Mouse (Mus musculus) limb, embryonic 14.5 days (tissue): ENCODE data around the gene Pga5. TPM values are rescaled to one million over a fixed set of nuclear protein-coding genes. Genes with fewer than 3 reads are reported as not detected.
A peak's percentile ranks its signal among the peaks of the same experiment; 100 is the strongest.

Experiments
- ATAC-seq: fragments of 200-750 bp; cut with Nextera tagmentation; 2 replicates; pipeline ENCODE4 v1.8.0; 2017; ENCODE audit warnings: low read depth, moderate number of reproducible peaks, moderate TSS enrichment; ENCODE audit not compliant: low FRiP score
- DNase-seq: peaks from one replicate; pipeline ENCODE4 v3.0.0-alpha.2; 2015; ENCODE audit warnings: low spot score
- H3K27ac ChIP-seq: fragments of 300-500 bp; sonication (generic); replicated peaks from 2 replicates; pipeline ENCODE4 v1.5.1; 2014; ENCODE audit warnings: low read depth, mild to moderate bottlenecking, low read length, moderate library complexity, mixed read lengths
- H3K27me3 ChIP-seq: fragments of 300-500 bp; sonication (generic); 2 replicates; pipeline ENCODE4 v1.6.1; 2014; ENCODE audit warnings: low read length, mixed read lengths; ENCODE audit not compliant: control insufficient read depth, insufficient read depth
- H3K36me3 ChIP-seq: fragments of 300-500 bp; sonication (generic); 2 replicates; pipeline ENCODE4 v1.6.1; 2014; ENCODE audit warnings: mild to moderate bottlenecking, low read length, moderate library complexity, mixed read lengths; ENCODE audit not compliant: control insufficient read depth, insufficient read depth
- H3K4me1 ChIP-seq: fragments of 300-500 bp; sonication (generic); 2 replicates; pipeline ENCODE4 v1.6.1; 2014; ENCODE audit warnings: antibody characterized with exemption, low read length, mixed read lengths; ENCODE audit not compliant: control insufficient read depth, insufficient read depth
- H3K4me2 ChIP-seq: fragments of 300-500 bp; sonication (generic); replicated peaks from 2 replicates; pipeline ENCODE4 v1.6.1; 2014; ENCODE audit warnings: low read depth, mild to moderate bottlenecking, low read length, moderate library complexity; ENCODE audit not compliant: severe bottlenecking
- H3K4me3 ChIP-seq: fragments of 300-500 bp; sonication (generic); replicated peaks from 2 replicates; pipeline ENCODE4 v1.5.1; 2014; ENCODE audit warnings: low read length
- H3K9ac ChIP-seq: fragments of 300-500 bp; sonication (generic); 2 replicates; pipeline ENCODE4 v1.6.1; 2014; ENCODE audit warnings: mild to moderate bottlenecking, low read depth, low read length, moderate library complexity; ENCODE audit not compliant: severe bottlenecking
- H3K9me3 ChIP-seq: fragments of 300-500 bp; sonication (generic); 2 replicates; pipeline ENCODE4 v1.6.1; 2016; ENCODE audit warnings: low read length; ENCODE audit not compliant: control insufficient read depth
- POLR2A ChIP-seq: fragments of 200-500 bp; IDR thresholded peaks from 2 replicates; pipeline ENCODE4 v1.8.0; 2012; ENCODE audit warnings: inconsistent platforms, mild to moderate bottlenecking, moderate library complexity, borderline replicate concordance; ENCODE audit not compliant: insufficient read depth, insufficient read length; ENCODE audit errors: extremely low read depth
- WGBS: fragments of 180-500 bp; shearing (Covaris S2); extraction: QIAGEN DNeasy Blood & Tissue Kit; methylation state at CpG from one replicate; pipeline ENCODE4 v1.1.7; 2014; 5-methylcytosine and 5-hydroxymethylcytosine counted together
- polyA plus RNA-seq, 2 experiments: library from polyadenylated mRNA; depleted of rRNA in 1 of 2; stranded (reverse) in 1 of 2; unstranded in 1 of 2; fragments of >200 nt; fragmentation: Nextera tagmentation in 1 of 2; extraction: Ambion mirVana in 1 of 2; gene quantifications; 2 replicates each; pipeline versions ENCODE4 v1.2.1 to v1.2.3; 2012 to 2014

The Pga5 gene
- polyA plus RNA-seq, 2 experiments = 0.23 TPM; not detected in 1

- no peak overlapping the region for H3K4me3 ChIP-seq
- no peak for ATAC-seq
- no peak overlapping the region for H3K9ac ChIP-seq
Measured at GRCm38 (mm10) chr19:10678772-10679067, 849 bp upstream of the Pga5 start.

GRCm38 (mm10) chr19:10676656-10677055 is 1.2 kb downstream of the Pga5 start:
- Histone ChIP-seq H3K27me3 (no peaks in the 10 kb centered on the region), H3K4me3 (no peak overlapping the region), H3K27ac (no peak overlapping the region), H3K9me3 (no peaks in the 10 kb centered on the region), H3K9ac (no peak overlapping the region), H3K36me3 (no peaks in the 10 kb centered on the region), H3K4me2 (no peak overlapping the region), H3K4me1 (0 out of 2 replicates have a peak, but pooled peaks cover 3% of the 10 kb centered on the region)
- ATAC-seq = no peak
- WGBS = 83% methylated on average over 16 of the region's 16 CpGs
- TF ChIP-seq POLR2A = no peak
- no peak for DNase-seq

More at GRCm38 (mm10) chr19:10678772-10679067, 849 bp upstream of the Pga5 start:
- Histone ChIP-seq H3K4me2 (no peak overlapping the region), H3K36me3 (no peaks in the 10 kb centered on the region), H3K9me3 (no peaks in the 10 kb centered on the region), H3K27ac (no peak overlapping the region), H3K4me1 (0 out of 2 replicates have a peak, but pooled peaks cover 3% of the 10 kb centered on the region), H3K27me3 (no peaks in the 10 kb centered on the region)
- WGBS = 83% methylated on average over 1 of the region's 1 CpGs
- no peak for DNase-seq
- TF ChIP-seq POLR2A = no peak

- Histone ChIP-seq H3K9me3 (no peaks in the 10 kb centered on the region), H3K4me2 (no peak overlapping the region), H3K36me3 (no peaks in the 10 kb centered on the region), H3K9ac (no peak overlapping the region), H3K27ac (no peak overlapping the region), H3K4me1 (no peaks in the 10 kb centered on the region), H3K27me3 (no peaks in the 10 kb centered on the region), H3K4me3 (no peak overlapping the region)
- ATAC-seq (peak; percentile 69; the same call in 1 of the 2 replicates), DNase-seq (no peak)
- no peak for TF ChIP-seq POLR2A
- WGBS = 41% methylated on average over 1 of the region's 1 CpGs
Measured at GRCm38 (mm10) chr19:10673275-10673674, 4.6 kb downstream of the Pga5 start.

GRCm38 (mm10) chr19:10671854-10672417 is 5.9 kb downstream of the Pga5 start:
- no peaks in the 10 kb centered on the region for H3K4me1 ChIP-seq

GRCm38 (mm10) chr19:10671319-10671718 is 6.6 kb downstream of the Pga5 start:
- Histone ChIP-seq H3K4me1 (no peaks in the 10 kb centered on the region), H3K27ac (no peak overlapping the region), H3K27me3 (no peaks in the 10 kb centered on the region), H3K36me3 (no peaks in the 10 kb centered on the region), H3K4me3 (no peak overlapping the region), H3K9ac (no peak overlapping the region), H3K4me2 (no peak overlapping the region), H3K9me3 (no peaks in the 10 kb centered on the region)
- DNase-seq (no peak), ATAC-seq (no peak)
- WGBS = 86% methylated on average over 4 of the region's 4 CpGs
- TF ChIP-seq POLR2A = no peak

More at GRCm38 (mm10) chr19:10671854-10672417, 5.9 kb downstream of the Pga5 start:
- TF ChIP-seq POLR2A = no peak
- H3K9ac ChIP-seq = no peak overlapping the region
- no peaks in the 10 kb centered on the region for H3K9me3 ChIP-seq
- no peak for DNase-seq
- no peak overlapping the region for H3K27ac ChIP-seq
- H3K4me3 ChIP-seq = no peak overlapping the region
- WGBS = 46% methylated on average over 9 of the region's 9 CpGs
- H3K4me2 ChIP-seq = no peak overlapping the region
- no peaks in the 10 kb centered on the region for H3K36me3 ChIP-seq
- no peak for ATAC-seq
- no peaks in the 10 kb centered on the region for H3K27me3 ChIP-seq
